Mouse (Mus musculus) stomach, postnatal 0 days (tissue): ENCODE measurements around the gene Il17c.

Experiments used
- CTCF ChIP-seq: IDR thresholded peaks from 2 replicates; pipeline ENCODE4 v1.5.1; 2016; ENCODE audit warnings: antibody characterized with exemption, low read depth, mild to moderate bottlenecking, moderate library complexity
- EP300 ChIP-seq: optimal IDR thresholded peaks from 2 replicates; pipeline ENCODE3; 2016; ENCODE audit warnings: antibody characterized with exemption

DNA sequence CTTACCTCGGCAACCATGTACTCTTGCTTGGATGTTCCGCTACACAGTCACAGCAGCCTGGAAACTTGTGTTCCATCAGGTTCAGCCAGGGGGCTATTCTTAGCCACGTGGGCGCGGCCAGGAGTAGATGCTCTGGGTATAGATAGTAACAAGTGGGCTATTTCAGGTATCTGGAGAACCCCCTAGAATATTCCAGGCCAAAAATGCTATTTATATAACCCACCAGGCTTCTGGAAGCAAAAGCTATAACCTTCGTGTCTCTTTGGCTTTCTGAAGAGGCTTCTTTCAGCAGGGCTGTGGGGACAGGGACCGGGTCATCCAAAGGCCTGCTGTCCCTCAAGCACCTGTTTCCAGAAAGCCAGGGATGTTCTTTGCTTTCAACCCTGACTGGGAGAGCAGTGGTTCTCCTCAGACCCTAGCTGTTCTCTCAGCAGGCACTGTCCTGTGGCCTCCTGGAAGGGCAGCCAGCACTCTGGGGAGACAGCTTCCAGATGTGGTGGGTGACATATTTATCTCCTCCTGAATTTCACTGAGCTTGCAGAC is 29.4 kb downstream of the Il17c start:
- no peak for TF ChIP-seq EP300
- TF ChIP-seq CTCF = no peak
